Mouse (Mus musculus) lung, embryonic 16.5 days (tissue): ENCODE measurements around the gene Mbnl2. TPM values are rescaled to one million over a fixed set of nuclear protein-coding genes. Genes with fewer than 3 reads are reported as not detected.
A peak's percentile ranks its signal among the peaks of the same experiment; 100 is the strongest.

ENCODE experiments used
- ATAC-seq: fragments of 200-750 bp; cut with Nextera tagmentation; 2 replicates; pipeline ENCODE4 v1.8.0; 2017; ENCODE audit warnings: low read depth, mild to moderate bottlenecking, moderate library complexity
- H3K27ac ChIP-seq: fragments of 300-500 bp; sonication (generic); 2 replicates; pipeline ENCODE4 v1.5.1; 2014; ENCODE audit warnings: mild to moderate bottlenecking, control low read depth, low read length
- H3K27me3 ChIP-seq: fragments of 300-500 bp; sonication (generic); 2 replicates; pipeline ENCODE4 v1.6.1; 2014; ENCODE audit warnings: low read depth, low read length, mixed read lengths; ENCODE audit not compliant: control insufficient read depth, insufficient read depth
- H3K36me3 ChIP-seq: fragments of 300-500 bp; sonication (generic); 2 replicates; pipeline ENCODE4 v1.6.1; 2014; ENCODE audit warnings: low read length; ENCODE audit not compliant: control insufficient read depth, insufficient read depth
- H3K4me1 ChIP-seq: fragments of 300-500 bp; sonication (generic); replicated peaks from 2 replicates; pipeline ENCODE4 v1.6.1; 2014; ENCODE audit warnings: low read length, mixed read lengths; ENCODE audit not compliant: control insufficient read depth, insufficient read depth
- H3K4me2 ChIP-seq: fragments of 300-500 bp; sonication (generic); 2 replicates; pipeline ENCODE4 v1.6.1; 2014; ENCODE audit warnings: low read depth, low read length, control low read depth
- H3K4me3 ChIP-seq: fragments of 300-500 bp; sonication (generic); 2 replicates; pipeline ENCODE4 v1.5.1; 2014; ENCODE audit warnings: mild to moderate bottlenecking, low read length, control low read depth
- H3K9ac ChIP-seq: fragments of 300-500 bp; sonication (generic); 2 replicates; pipeline ENCODE4 v1.6.1; 2014; ENCODE audit warnings: low read length, control low read depth
- H3K9me3 ChIP-seq: fragments of 300-500 bp; sonication (generic); 2 replicates; pipeline ENCODE4 v1.6.1; 2016; ENCODE audit warnings: low read length; ENCODE audit not compliant: control insufficient read depth
- WGBS: fragments of 180-500 bp; shearing (Covaris S2); extraction: QIAGEN DNeasy Blood & Tissue Kit; methylation state at CpG from one replicate; pipeline ENCODE4 v1.1.7; 2014; 5-methylcytosine and 5-hydroxymethylcytosine counted together
- polyA plus RNA-seq: library from polyadenylated mRNA; unstranded; fragments of >200 nt; fragmentation: Nextera tagmentation; extraction: Ambion mirVana; gene quantifications from 2 replicates; pipeline ENCODE4 v1.2.1, GENCODE M21; 2015

The Mbnl2 gene
- polyA plus RNA-seq, 1 experiment from 2014 or later, result 164 TPM

- Histone ChIP-seq H3K4me3 (no peak overlapping the region), H3K27ac (no peak overlapping the region), H3K36me3 (0 out of 2 replicates have a peak, but pooled peaks cover 4% of the 10 kb centered on the region), H3K9me3 (no peaks in the 10 kb centered on the region), H3K4me2 (no peak overlapping the region), H3K9ac (no peak overlapping the region), H3K27me3 (no peaks in the 10 kb centered on the region), H3K4me1 (peaks cover 76% of the 10 kb centered on the region)
- ATAC-seq, result no peak
- WGBS, result 62% methylated on average over 6 of the region's 6 CpGs
Observed at GRCm38 (mm10) chr14:120292617-120293195, 17.2 kb downstream of the Mbnl2 start.

- Histone ChIP-seq H3K36me3 (0 out of 2 replicates have a peak, but pooled peaks cover 4% of the 10 kb centered on the region), H3K27me3 (no peaks in the 10 kb centered on the region), H3K9me3 (no peaks in the 10 kb centered on the region), H3K4me1 (peaks cover 72% of the 10 kb centered on the region), H3K4me2 (no peak overlapping the region), H3K9ac (no peak overlapping the region), H3K4me3 (no peak overlapping the region), H3K27ac (peak overlapping the region; percentile 73)
- WGBS, result 73% methylated on average over 6 of the region's 6 CpGs
- ATAC-seq, result no peak
Observed at GRCm38 (mm10) chr14:120294480-120294879, 19.0 kb downstream of the Mbnl2 start.

- peak; percentile 6; the same call in 1 of the 2 replicates for ATAC-seq
- Histone ChIP-seq H3K4me3 (no peak overlapping the region), H3K9me3 (no peaks in the 10 kb centered on the region), H3K9ac (0 out of 2 replicates have a peak overlapping the region, but pooled peaks have one; percentile 1), H3K27me3 (no peaks in the 10 kb centered on the region), H3K27ac (peak overlapping the region; percentile 85), H3K36me3 (0 out of 2 replicates have a peak, but pooled peaks cover 4% of the 10 kb centered on the region), H3K4me2 (no peak overlapping the region), H3K4me1 (peaks cover 80% of the 10 kb centered on the region)
- 76% methylated on average over 13 of the region's 13 CpGs for WGBS
Observed at GRCm38 (mm10) chr14:120295355-120296220, 20.1 kb downstream of the Mbnl2 start.

- peak overlapping the region; percentile 39 for H3K4me2 ChIP-seq
- WGBS, result 54% methylated on average over 17 of the region's 17 CpGs
- peaks cover 80% of the 10 kb centered on the region for H3K4me1 ChIP-seq
- no peaks in the 10 kb centered on the region for H3K9me3 ChIP-seq
- peak overlapping the region; percentile 85 for H3K27ac ChIP-seq
- H3K36me3 ChIP-seq, result 0 out of 2 replicates have a peak, but pooled peaks cover 4% of the 10 kb centered on the region
- no peak overlapping the region for H3K4me3 ChIP-seq
- ATAC-seq, result no peak
- H3K27me3 ChIP-seq, result no peaks in the 10 kb centered on the region
- peak overlapping the region; percentile 56 for H3K9ac ChIP-seq
Observed at GRCm38 (mm10) chr14:120296231-120297006, 20.9 kb downstream of the Mbnl2 start.

GRCm38 (mm10) chr14:120297137-120297749 is 21.8 kb downstream of the Mbnl2 start:
- Histone ChIP-seq H3K4me1 (peaks cover 74% of the 10 kb centered on the region), H3K4me2 (peak overlapping the region; percentile 39), H3K9ac (peak overlapping the region; percentile 56), H3K27ac (peak overlapping the region; percentile 85), H3K36me3 (0 out of 2 replicates have a peak, but pooled peaks cover 4% of the 10 kb centered on the region), H3K4me3 (peak overlapping the region; percentile 6; the same call in 1 of the 2 replicates), H3K9me3 (no peaks in the 10 kb centered on the region), H3K27me3 (no peaks in the 10 kb centered on the region)
- peak; percentile 15; the same call in 1 of the 2 replicates for ATAC-seq
- 11% methylated on average over 16 of the region's 16 CpGs for WGBS

- Histone ChIP-seq H3K4me1 (peaks cover 70% of the 10 kb centered on the region), H3K27ac (peak overlapping the region; percentile 85), H3K27me3 (no peaks in the 10 kb centered on the region), H3K4me2 (peak overlapping the region; percentile 39), H3K4me3 (no peak overlapping the region), H3K9ac (0 out of 2 replicates have a peak overlapping the region, but pooled peaks have one; percentile 17), H3K36me3 (0 out of 2 replicates have a peak, but pooled peaks cover 4% of the 10 kb centered on the region), H3K9me3 (no peaks in the 10 kb centered on the region)
- WGBS, result 52% methylated on average over 6 of the region's 6 CpGs
- no peak for ATAC-seq
Observed at GRCm38 (mm10) chr14:120297833-120298232, 22.4 kb downstream of the Mbnl2 start.

- ATAC-seq, result no peak
- H3K27ac ChIP-seq, result peak overlapping the region; percentile 18; the same call in 1 of the 2 replicates
- no peak overlapping the region for H3K4me3 ChIP-seq
- no peaks in the 10 kb centered on the region for H3K9me3 ChIP-seq
- H3K27me3 ChIP-seq, result no peaks in the 10 kb centered on the region
- peaks cover 71% of the 10 kb centered on the region for H3K4me1 ChIP-seq
- H3K9ac ChIP-seq, result no peak overlapping the region
- WGBS, result 54% methylated on average over 5 of the region's 5 CpGs
- H3K4me2 ChIP-seq, result no peak overlapping the region
- H3K36me3 ChIP-seq, result 0 out of 2 replicates have a peak, but pooled peaks cover 4% of the 10 kb centered on the region
Observed at GRCm38 (mm10) chr14:120298439-120298838, 23.0 kb downstream of the Mbnl2 start.

GRCm38 (mm10) chr14:120299716-120300115 is 24.2 kb downstream of the Mbnl2 start:
- Histone ChIP-seq H3K4me3 (no peak overlapping the region), H3K9me3 (no peaks in the 10 kb centered on the region), H3K27ac (peak overlapping the region; percentile 90), H3K4me2 (peak overlapping the region; percentile 31; the same call in 1 of the 2 replicates), H3K36me3 (0 out of 2 replicates have a peak, but pooled peaks cover 4% of the 10 kb centered on the region), H3K4me1 (peaks cover 64% of the 10 kb centered on the region), H3K27me3 (no peaks in the 10 kb centered on the region), H3K9ac (no peak overlapping the region)
- peak; percentile 89 for ATAC-seq
- 13% methylated on average over 3 of the region's 3 CpGs for WGBS
